Mouse (Mus musculus): ENCODE data around the gene Rpl9-ps1.

- TF ChIP-seq CTCF (IDR thresholded peaks at IDR 0.05 in 2 of 3, conservative IDR thresholded peaks at IDR 0.05 in 1 of 3; ENCODE audit: control insufficient read depth in 1 of 3, insufficient read depth in 1 of 3, low read depth in 2 of 3, low read length in 3 of 3, poor library complexity in 1 of 3, severe bottlenecking in 1 of 3) (peak; percentile 9 to 66 (median 42); a peak in 4 of 6 replicates), MAZ (IDR thresholded peaks at IDR 0.05; ENCODE audit: low read depth, low read length) (no peak), POLR2A (IDR thresholded peaks at IDR 0.05; ENCODE audit: control insufficient read depth in 1 of 2, insufficient read depth in 1 of 2, low read depth in 1 of 2, low read length in 2 of 2, poor library complexity in 1 of 2) (no peak), EP300 (IDR thresholded peaks at IDR 0.05; ENCODE audit: low read depth in 1 of 2, low read length in 2 of 2) (no peak), ZNF384 (IDR thresholded peaks at IDR 0.05; ENCODE audit: low read depth, low read length) (no peak), MXI1 (IDR thresholded peaks at IDR 0.05; ENCODE audit: low read depth, low read length) (no peak), GATA1 (IDR thresholded peaks at IDR 0.05; ENCODE audit: low read depth, low read length) (no peak), UBTF (IDR thresholded peaks at IDR 0.05; ENCODE audit: borderline replicate concordance, insufficient read depth, low read depth, low read length) (no peak), CHD1 (IDR thresholded peaks at IDR 0.05; ENCODE audit: low read depth, low read length) (no peak), POLR2AphosphoS5 (IDR thresholded peaks at IDR 0.05; ENCODE audit: borderline replicate concordance, low read depth, low read length) (no peak), USF1 (IDR thresholded peaks at IDR 0.05; ENCODE audit: low read depth, low read length) (no peak), NRF1 (IDR thresholded peaks at IDR 0.05; ENCODE audit: insufficient read depth, low read depth, low read length, poor library complexity, severe bottlenecking) (no peak)
Measured at GRCm38 (mm10) chr11:83639533-83639932, 5.9 kb downstream of the Rpl9-ps1 start.

Measured in MEL (cell line).